Mouse (Mus musculus) spleen, postnatal 4 days (tissue): Measurements from ENCODE around the gene Atp8a2.

Experiments
- DNase-seq, 2 experiments: peaks; one replicate each; pipeline ENCODE4 v3.0.0; 2022; ENCODE audit warnings: low spot score in 2 of 2

The Atp8a2 gene

GRCm38 (mm10) chr14:60196884-60197283 is at the start of gene Atp8a2:
Atp8a2 (minus strand) TSS chr14:60197179.
- DNase-seq = no peak

GRCm38 (mm10) chr14:60238551-60238950 is 41.6 kb upstream of the Atp8a2 start:
- no peak for DNase-seq

- DNase-seq = no peak
These were observed 22.9 kb upstream of the Atp8a2 start for GRCm38 (mm10) chr14:60219886-60220285.

- no peak for DNase-seq
These were observed 20.6 kb upstream of the Atp8a2 start for GRCm38 (mm10) chr14:60217616-60218015.

GRCm38 (mm10) chr14:60216125-60216524 is 19.1 kb upstream of the Atp8a2 start:
- DNase-seq = no peak

GRCm38 (mm10) chr14:60215000-60215399 is 18.0 kb upstream of the Atp8a2 start:
- no peak for DNase-seq

- no peak for DNase-seq
These were observed 17.1 kb upstream of the Atp8a2 start for GRCm38 (mm10) chr14:60214040-60214439.

GRCm38 (mm10) chr14:60209166-60209565 is 12.2 kb upstream of the Atp8a2 start:
- DNase-seq = peak in 1 of 2 experiments; percentile 42

- DNase-seq = peak in 1 of 2 experiments; percentile 25
These were observed 8.0 kb upstream of the Atp8a2 start for GRCm38 (mm10) chr14:60204993-60205392.

GRCm38 (mm10) chr14:60195999-60196398 is 980 bp downstream of the Atp8a2 start:
- no peak for DNase-seq

GRCm38 (mm10) chr14:60194606-60195005 is 2.4 kb downstream of the Atp8a2 start:
- no peak for DNase-seq

GRCm38 (mm10) chr14:60189771-60190170 is 7.2 kb downstream of the Atp8a2 start:
- DNase-seq = no peak

GRCm38 (mm10) chr14:60188201-60188825 is 8.7 kb downstream of the Atp8a2 start:
- DNase-seq = no peak

- no peak for DNase-seq
These were observed 15.7 kb downstream of the Atp8a2 start for GRCm38 (mm10) chr14:60181306-60181705.

- no peak for DNase-seq
These were observed 18.4 kb downstream of the Atp8a2 start for GRCm38 (mm10) chr14:60178571-60178955.

GRCm38 (mm10) chr14:60177614-60178570 is 19.1 kb downstream of the Atp8a2 start:
- peak; percentile 13 to 67 for DNase-seq

GRCm38 (mm10) chr14:60176891-60177613 is 19.9 kb downstream of the Atp8a2 start:
- peak; percentile 13 to 66 for DNase-seq

GRCm38 (mm10) chr14:60176469-60176890 is 20.5 kb downstream of the Atp8a2 start:
- DNase-seq = peak in 1 of 2 experiments; percentile 14

- DNase-seq = no peak
These were observed 24.5 kb downstream of the Atp8a2 start for GRCm38 (mm10) chr14:60172286-60173055.

GRCm38 (mm10) chr14:60170845-60171610 is 26.0 kb downstream of the Atp8a2 start:
- no peak for DNase-seq

GRCm38 (mm10) chr14:60163367-60163766 is 33.6 kb downstream of the Atp8a2 start:
- DNase-seq = no peak
